Mouse (Mus musculus) bone marrow, adult 2 months (tissue): ENCODE data around the gene Mesp1. TPM values are rescaled to one million over a fixed set of nuclear protein-coding genes. Genes with fewer than 3 reads are reported as not detected.
A peak's percentile ranks its signal among the peaks of the same experiment; 100 is the strongest.

Source experiments
- H3K27ac ChIP-seq: fragments of 200-500 bp; 2 replicates; pipeline ENCODE4 v1.5.1; 2012; ENCODE audit warnings: low read depth, mild to moderate bottlenecking, control low read depth, inconsistent platforms, low read length; ENCODE audit not compliant: control insufficient read depth, poor library complexity, insufficient read depth
- H3K4me1 ChIP-seq: fragments of 200-500 bp; 2 replicates; pipeline ENCODE4 v1.6.1; 2011; ENCODE audit warnings: low read length; ENCODE audit not compliant: control insufficient read depth, insufficient read depth
- H3K4me3 ChIP-seq: fragments of 200-500 bp; replicated peaks from 2 replicates; pipeline ENCODE3; 2011; ENCODE audit warnings: mild to moderate bottlenecking, low read depth, low read length, control low read depth; ENCODE audit not compliant: control insufficient read depth
- CTCF ChIP-seq: fragments of 200-500 bp; IDR thresholded peaks from 2 replicates; pipeline ENCODE4 v1.5.1; 2011; ENCODE audit warnings: low read length, control low read depth; ENCODE audit not compliant: control insufficient read depth, insufficient read depth
- POLR2A ChIP-seq: fragments of 200-500 bp; IDR thresholded peaks from 2 replicates; pipeline ENCODE4 v1.6.1; 2011; ENCODE audit warnings: low read depth, mild to moderate bottlenecking, control low read depth, low read length, borderline replicate concordance; ENCODE audit not compliant: control insufficient read depth
- WGBS: fragments of 180-500 bp; shearing (Covaris S2); methylation state at CpG from one replicate; pipeline ENCODE4 v1.1.7; 2018; 5-methylcytosine and 5-hydroxymethylcytosine counted together
- polyA plus RNA-seq: library from polyadenylated mRNA; stranded (reverse); fragments of >200 nt; gene quantifications from 2 replicates; pipeline ENCODE4 v1.2.4, GENCODE M21; 2011; ENCODE audit warnings: low replicate concordance; ENCODE audit not compliant: missing spikeins, insufficient read depth, insufficient read length

Gene Mesp1
- polyA plus RNA-seq, 1 experiment, result not detected

- TF ChIP-seq CTCF (no peak), POLR2A (no peak)
- no peak overlapping the region for H3K27ac ChIP-seq
- no peaks in the 10 kb centered on the region for H3K4me1 ChIP-seq
- WGBS, result 53% methylated on average over 6 of the region's 6 CpGs
- no peak overlapping the region for H3K4me3 ChIP-seq
Observed at GRCm38 (mm10) chr7:79758176-79758575, 35.4 kb downstream of the Mesp1 start.

- 61% methylated on average over 2 of the region's 2 CpGs for WGBS
- TF ChIP-seq CTCF, result no peak
- no peak for TF ChIP-seq POLR2A
- H3K4me3 ChIP-seq, result no peak overlapping the region
Observed at GRCm38 (mm10) chr7:79756334-79756733, 37.3 kb downstream of the Mesp1 start.

DNA sequence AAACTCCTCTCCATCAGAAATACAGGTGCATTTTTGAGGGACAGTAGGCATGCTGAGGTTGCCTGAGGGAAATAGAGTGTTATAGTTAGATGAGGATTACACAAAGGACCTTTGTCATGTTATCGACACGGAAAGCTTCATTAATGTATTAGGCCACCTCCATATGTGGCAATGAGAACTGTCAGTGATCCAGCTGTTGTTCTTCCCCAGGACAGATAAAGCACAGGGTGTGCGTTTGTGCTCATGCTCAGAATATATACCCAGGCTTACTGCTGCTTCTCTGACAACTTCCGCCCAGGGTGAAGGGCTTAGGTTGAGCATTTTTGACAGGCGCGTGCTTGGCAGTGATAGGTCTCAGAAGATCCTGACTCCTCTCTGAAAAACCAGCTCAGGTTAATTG is 44.1 kb downstream of the Mesp1 start:
- H3K4me1 ChIP-seq, result no peaks in the 10 kb centered on the region; the same call in 1 of the 2 replicates
- TF ChIP-seq CTCF (no peak), POLR2A (no peak)
- no peak overlapping the region for H3K4me3 ChIP-seq
- WGBS, result 90% methylated on average over 6 of the region's 6 CpGs
- no peak overlapping the region for H3K27ac ChIP-seq

More at GRCm38 (mm10) chr7:79756334-79756733, 37.3 kb downstream of the Mesp1 start:
- Histone ChIP-seq H3K4me1 (no peaks in the 10 kb centered on the region), H3K27ac (no peak overlapping the region)

GRCm38 (mm10) chr7:79747659-79748058 is 45.9 kb downstream of the Mesp1 start:
- 46% methylated on average over 6 of the region's 6 CpGs for WGBS

GRCm38 (mm10) chr7:79744585-79744984 is 49.0 kb downstream of the Mesp1 start:
- Histone ChIP-seq H3K4me3 (no peak overlapping the region), H3K4me1 (no peaks in the 10 kb centered on the region; the same call in 1 of the 2 replicates), H3K27ac (no peak overlapping the region)
- no peak for TF ChIP-seq CTCF
- TF ChIP-seq POLR2A, result no peak
- WGBS, result 6% methylated on average over 5 of the region's 5 CpGs

More at GRCm38 (mm10) chr7:79747659-79748058, 45.9 kb downstream of the Mesp1 start:
- TF ChIP-seq POLR2A, result no peak
- no peak for TF ChIP-seq CTCF
- Histone ChIP-seq H3K4me3 (no peak overlapping the region), H3K27ac (no peak overlapping the region), H3K4me1 (no peaks in the 10 kb centered on the region; the same call in 1 of the 2 replicates)

DNA sequence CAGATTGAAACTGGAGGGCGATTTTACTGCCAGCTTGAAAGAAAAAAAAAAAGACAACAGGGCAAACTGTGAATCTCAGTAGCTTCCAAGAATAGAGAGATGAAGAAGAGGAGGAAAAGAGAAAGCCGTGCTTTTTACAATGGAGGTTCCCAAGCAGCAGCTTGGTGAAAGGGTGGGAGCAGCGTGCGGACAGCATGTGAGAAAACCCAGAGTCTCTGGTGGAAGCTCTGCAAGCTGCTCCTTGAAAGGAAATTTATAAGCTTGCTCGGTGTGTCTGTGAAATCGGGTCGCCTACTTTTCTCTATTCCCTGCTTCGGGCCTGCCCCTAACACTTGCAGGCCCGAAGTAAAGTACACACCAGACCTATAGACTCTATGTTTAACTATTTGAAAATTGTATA is 49.5 kb downstream of the Mesp1 start:
- 83% methylated on average over 9 of the region's 9 CpGs for WGBS
- no peak for TF ChIP-seq POLR2A
- no peak for TF ChIP-seq CTCF
- Histone ChIP-seq H3K27ac (no peak overlapping the region), H3K4me3 (no peak overlapping the region), H3K4me1 (no peaks in the 10 kb centered on the region; the same call in 1 of the 2 replicates)

DNA sequence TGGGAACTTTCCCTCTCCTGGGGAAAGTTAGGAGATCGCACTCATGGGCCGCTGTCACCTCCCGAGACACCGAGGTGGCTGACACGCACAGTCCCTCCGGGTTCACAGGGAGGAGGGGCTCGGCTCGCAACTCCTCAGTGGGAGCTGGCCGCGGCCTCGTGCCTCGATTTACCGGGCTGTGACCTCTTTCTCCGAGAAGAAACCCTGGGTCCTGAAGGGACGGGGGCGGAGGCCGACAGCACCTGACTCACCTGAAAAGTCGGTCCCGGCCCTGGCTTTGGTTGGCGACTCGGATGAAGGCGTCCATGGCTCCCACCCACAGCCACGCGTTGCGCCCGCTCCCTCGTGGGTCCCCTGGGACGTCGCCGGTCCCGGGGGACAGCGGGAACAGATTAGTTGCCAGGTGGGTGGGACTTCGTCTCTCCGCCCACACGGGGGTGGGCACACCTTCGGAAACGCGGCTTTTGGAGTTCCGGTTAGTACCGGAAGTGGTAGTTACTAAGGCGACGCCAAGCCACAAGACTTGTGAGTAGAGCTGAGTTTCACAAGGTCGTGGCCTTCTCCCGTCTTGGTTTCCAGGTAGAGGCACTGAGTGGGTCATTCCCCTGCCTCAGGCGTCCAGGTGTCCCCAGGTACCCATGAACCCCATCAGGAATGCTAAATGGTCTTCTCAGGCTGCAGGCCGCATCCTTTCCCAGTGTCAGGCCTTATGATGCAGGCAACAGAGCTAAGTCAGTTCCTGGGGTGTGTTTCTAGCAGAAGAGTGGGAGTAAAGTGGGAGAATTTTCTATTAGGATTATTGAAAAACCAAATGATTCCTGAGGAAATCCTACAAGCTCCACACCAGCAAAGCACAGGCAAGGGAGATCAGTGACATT is 50.7 kb downstream of the Mesp1 start, which contains the start of the genes Pex11a and Wdr93:
Gene Pex11a, minus strand, starts transcription at position 473 of the 878 bp plus-strand sequence.
Gene Wdr93, plus strand, starts transcription at position 505 of the 878 bp plus-strand sequence.
- H3K27ac ChIP-seq, result peak within 1 kb of the TSS; percentile 0; the same call in 1 of the 2 replicates
- WGBS, result 3% methylated on average over 46 of the region's 46 CpGs
- no peaks in the 10 kb centered on the region; the same call in 1 of the 2 replicates for H3K4me1 ChIP-seq
- TF ChIP-seq POLR2A (no peak), CTCF (no peak)
- H3K4me3 ChIP-seq, result peak within 1 kb of the TSS; percentile 77

DNA sequence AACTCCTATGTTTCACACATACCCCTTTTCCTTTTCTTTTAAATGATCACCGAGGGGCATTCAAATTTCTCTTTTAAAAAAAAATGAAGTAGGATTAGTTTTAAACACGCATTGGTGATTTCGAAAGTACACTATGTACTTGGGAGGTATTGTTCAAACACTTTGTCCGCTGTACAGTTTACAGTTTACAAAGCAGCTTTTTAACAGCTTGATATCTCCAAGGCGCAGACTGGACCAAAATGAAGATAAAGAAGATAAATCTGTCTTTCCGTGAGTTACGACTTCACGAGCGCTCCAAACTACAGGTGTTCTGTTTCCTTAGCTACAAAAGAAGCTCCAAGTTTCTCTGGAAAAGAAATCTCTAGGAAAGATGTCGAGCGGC is 51.3 kb downstream of the Mesp1 start:
- 1% methylated on average over 11 of the region's 11 CpGs for WGBS
- peak overlapping the region; percentile 77 for H3K4me3 ChIP-seq
- no peaks in the 10 kb centered on the region; the same call in 1 of the 2 replicates for H3K4me1 ChIP-seq
- H3K27ac ChIP-seq, result no peak overlapping the region
- TF ChIP-seq CTCF, result no peak
- no peak for TF ChIP-seq POLR2A

Other genes starting within 250 kb of the Mesp1 start
- gene Rhcg, start 176.1 kb downstream of the Mesp1 start, polyA plus RNA-seq, result not detected in 2 replicates
- gene Ticrr, start 133.6 kb downstream of the Mesp1 start, polyA plus RNA-seq, result 6.0 and 13.8 TPM in 2 replicates
- 0.29 and 1.00 TPM in 2 replicates for gene Kif7, start 78.1 kb downstream of the Mesp1 start, polyA plus RNA-seq
- gene Plin1, start 60.9 kb downstream of the Mesp1 start, polyA plus RNA-seq, result 2.3 TPM in 1 of 2 replicates, not detected in the other
- 3.4 and 4.9 TPM in 2 replicates for gene Pex11a, start 50.7 kb downstream of the Mesp1 start, polyA plus RNA-seq
- not detected in 2 replicates for gene Wdr93, start 50.6 kb downstream of the Mesp1 start, polyA plus RNA-seq
- gene Mesp2, start 16.9 kb upstream of the Mesp1 start, polyA plus RNA-seq, result not detected in 2 replicates
- 1.0 and 1.2 TPM in 2 replicates for gene Anpep, start 67.3 kb upstream of the Mesp1 start, polyA plus RNA-seq
- 9.0 and 14.5 TPM in 2 replicates for gene Ap3s2, start 126.9 kb upstream of the Mesp1 start, polyA plus RNA-seq
- 0.84 and 2.4 TPM in 2 replicates for gene Arpin, start 141.6 kb upstream of the Mesp1 start, polyA plus RNA-seq
- 12.5 and 28.1 TPM in 2 replicates for gene Zfp710, start 231.0 kb upstream of the Mesp1 start, polyA plus RNA-seq